Mouse (Mus musculus): Measurements from ENCODE around the gene Nr2f2. TPM values are rescaled to one million over a fixed set of nuclear protein-coding genes. Genes with fewer than 3 reads are reported as not detected.

Gene Nr2f2
- total and polyA plus RNA-seq, 3 experiments = 109 to 472 (median 132) TPM

- peak; percentile 84 for DNase-seq
Measured at GRCm38 (mm10) chr7:70365401-70365811, 1.1 kb downstream of the Nr2f2 start.

GRCm38 (mm10) chr7:70364798-70365197 is 1.7 kb downstream of the Nr2f2 start:
- DNase-seq = peak; percentile 65

DNA sequence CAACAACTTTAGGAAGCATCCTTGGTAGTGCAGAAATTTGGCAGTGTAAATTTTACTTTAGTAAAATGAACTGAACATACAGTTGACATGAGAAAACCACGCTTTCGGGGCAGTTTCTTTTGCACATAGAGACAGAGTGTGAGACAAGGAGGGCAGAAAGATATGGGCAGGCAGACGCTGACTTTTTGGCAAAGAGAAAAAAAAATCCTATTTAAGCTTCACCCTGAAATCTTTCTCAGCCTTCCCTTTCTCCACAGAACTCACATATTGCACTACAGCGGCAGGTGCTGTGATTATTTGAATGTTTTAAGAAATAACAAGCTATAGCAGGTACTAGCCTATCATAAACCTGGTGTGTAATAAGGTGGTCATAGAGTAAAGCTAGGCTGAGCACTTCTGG is 3.2 kb downstream of the Nr2f2 start:
- no peak for DNase-seq

DNA sequence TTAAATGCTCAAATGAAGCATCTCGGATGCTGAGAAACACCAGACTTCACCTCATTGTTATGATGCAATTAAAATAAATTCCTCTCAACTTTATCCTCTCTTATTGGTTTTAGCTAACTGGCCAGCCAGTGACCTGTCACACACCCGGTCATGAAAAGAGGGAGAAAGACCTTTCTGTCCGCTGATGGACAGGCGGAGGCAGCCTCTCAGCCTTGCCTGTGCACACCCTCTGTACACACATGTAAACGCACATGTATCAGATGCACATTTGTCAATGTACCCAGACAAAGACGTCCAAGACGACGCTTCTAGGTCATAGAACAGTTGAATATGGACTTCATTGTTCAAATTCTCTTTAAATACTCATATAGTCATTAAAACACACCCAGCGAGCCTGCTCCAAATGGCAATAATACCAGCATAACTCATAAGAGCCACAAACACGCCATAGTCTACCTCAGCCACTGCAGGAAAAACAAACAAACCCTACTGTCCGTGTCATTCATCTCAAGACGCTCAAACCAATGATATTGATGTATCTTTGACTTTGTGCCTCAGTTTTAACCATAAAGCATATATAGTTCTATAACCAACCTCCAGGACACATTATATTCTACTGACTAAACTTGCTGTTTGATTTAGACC is 3.9 kb downstream of the Nr2f2 start:
- peak; percentile 30 for DNase-seq

- DNase-seq = peak; percentile 97
Measured at GRCm38 (mm10) chr7:70361383-70362364, 4.9 kb downstream of the Nr2f2 start.

DNA sequence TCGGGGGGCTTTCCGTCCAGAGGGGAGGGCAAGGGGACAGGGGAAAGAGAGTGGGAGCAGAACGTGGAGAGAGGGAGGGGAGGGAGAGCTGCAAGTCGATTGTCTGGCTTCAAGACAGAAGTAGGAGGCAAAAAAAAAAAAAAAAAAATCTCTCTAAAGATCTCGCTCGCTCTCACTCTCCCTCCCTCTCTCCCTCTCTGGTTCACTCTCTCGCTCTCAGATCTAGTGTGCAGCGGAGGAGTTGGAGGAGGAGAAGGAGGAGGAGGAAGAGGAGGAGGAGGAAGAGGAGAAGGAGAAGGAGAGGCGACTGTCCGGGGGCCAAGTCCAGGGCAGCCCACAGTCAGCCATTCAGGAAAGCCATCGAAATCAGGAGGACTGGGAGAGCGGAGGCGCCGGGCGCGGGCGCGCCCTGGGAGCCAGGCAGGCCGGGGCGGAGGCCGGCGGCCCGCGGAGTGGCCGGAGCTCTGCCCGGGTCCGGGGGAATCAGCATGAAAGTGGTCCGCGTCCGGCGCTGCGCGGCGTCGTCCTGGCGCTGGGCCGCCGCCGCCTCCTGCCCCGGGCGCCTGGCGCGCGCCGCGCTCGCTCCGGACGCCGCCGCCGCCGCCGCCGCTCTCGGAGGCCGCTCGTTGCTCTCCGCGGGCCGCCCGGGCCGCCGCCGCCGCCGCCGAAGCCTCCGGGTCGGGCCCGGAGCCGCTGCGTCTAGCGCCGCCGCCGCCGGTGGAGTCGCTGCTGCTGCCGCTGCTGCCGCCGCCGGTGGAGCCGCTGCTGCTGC is 5.7 kb downstream of the Nr2f2 start:
- peak; percentile 68 for DNase-seq

- DNase-seq = peak; percentile 71
Measured at GRCm38 (mm10) chr7:70359791-70360581, 6.5 kb downstream of the Nr2f2 start.

DNA sequence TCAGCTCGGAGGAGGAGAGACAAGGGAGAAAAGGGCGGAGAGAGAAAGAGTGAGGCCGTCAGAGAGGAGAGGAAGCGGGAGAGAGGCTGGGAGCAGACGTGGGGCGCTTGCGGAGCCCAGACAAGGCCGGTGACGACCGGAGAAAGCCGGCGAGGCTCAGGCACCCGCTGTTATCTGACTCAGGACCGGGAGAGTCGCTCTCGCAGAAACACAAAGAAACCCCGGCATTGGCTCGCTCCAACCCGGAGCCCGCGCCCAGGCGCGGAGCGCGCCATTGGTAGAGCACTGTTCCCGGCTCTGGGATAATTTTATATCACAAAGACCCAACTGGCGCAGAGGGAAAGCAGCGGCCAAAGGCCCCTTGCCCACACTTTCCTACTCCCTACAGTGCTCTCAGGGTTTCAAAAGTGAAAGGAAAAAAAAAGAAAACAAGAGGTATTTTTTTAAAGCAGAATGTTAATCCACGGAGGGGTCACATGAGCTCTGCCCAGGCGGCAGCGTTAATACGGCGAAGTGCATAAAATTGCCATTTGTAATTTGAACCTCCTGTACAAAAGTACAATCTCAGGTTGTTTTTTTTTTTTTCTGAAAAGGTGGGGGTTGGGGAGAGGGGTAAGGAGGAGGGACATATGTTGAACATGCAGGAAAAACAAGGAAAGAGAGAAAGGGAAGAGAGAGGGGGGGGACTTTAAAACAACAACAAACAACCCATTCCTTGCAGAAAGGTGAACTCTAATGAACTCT is 7.5 kb downstream of the Nr2f2 start:
- no peak for DNase-seq

GRCm38 (mm10) chr7:70358020-70358847 is 8.3 kb downstream of the Nr2f2 start:
- DNase-seq = peak; percentile 74

DNA sequence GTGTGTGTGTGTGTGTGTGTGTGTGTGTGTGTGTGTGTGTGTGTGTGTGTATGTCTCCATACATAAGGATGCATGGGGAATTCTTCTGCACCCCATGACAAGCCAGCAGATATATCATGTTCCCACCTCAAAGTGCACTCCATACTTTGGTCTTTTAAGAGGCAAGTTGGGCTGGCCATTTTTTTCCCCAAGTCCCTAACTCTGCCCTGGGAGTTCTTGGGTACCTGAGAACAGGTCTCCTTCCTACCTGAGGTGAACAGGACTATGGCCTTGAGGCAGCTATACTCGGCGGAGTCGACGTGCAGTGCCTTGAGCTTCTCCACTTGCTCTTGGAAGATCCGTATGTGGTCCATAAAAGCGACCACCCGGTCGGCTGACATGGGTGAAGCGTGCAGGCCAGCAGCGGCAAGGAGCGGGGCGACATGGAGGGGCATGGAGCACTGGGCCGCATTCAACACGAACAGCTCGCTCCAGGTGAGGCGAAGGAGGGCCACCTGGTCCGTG is 9.0 kb downstream of the Nr2f2 start:
- peak; percentile 60 for DNase-seq

GRCm38 (mm10) chr7:70356691-70357515 is 9.6 kb downstream of the Nr2f2 start:
- DNase-seq = peak; percentile 55

DNA sequence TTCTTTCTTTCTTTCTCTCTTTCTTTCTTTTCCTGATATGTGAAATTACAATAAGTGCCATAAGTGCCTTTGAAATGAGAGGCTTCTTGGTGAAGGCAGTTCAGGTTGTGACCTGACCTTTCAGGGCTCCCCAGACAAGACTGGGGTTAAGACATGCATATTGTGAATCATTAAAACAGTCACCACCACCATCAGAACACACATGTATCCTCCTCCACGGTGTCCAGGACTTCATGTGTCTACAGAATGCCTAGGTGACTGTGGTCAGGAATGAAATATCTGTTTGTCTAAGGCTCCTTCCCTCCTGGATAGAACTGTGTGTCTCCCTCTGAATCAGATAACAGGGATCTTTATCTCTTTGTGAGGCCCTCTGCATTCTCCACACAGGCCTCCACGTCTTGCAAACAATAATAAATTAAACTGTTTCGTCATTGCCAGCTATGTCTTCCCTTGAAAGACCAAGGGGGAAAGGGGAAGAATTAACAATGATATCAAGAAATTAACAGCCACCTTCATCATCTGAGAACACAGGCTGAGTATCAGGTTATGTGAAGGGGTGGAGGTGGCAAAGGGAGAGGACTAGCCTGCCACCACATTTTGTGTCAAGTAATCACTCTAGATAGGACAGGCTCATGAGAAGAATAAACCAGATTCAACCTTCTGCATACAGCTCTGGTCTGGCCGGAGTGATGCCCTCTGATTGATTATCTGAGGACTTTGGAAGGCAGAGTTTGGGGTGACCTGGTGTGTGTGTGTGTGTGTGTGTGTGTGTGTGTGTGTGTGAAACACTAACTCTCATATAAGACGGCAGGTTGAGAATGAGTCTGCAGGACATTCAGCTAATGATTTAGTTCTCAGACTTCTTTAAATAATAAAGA is 10.6 kb downstream of the Nr2f2 start:
- peak; percentile 63 for DNase-seq

GRCm38 (mm10) chr7:70355357-70355620 is 11.2 kb downstream of the Nr2f2 start:
- no peak for DNase-seq

- peak; percentile 56 for DNase-seq
Measured at GRCm38 (mm10) chr7:70354606-70355356, 11.8 kb downstream of the Nr2f2 start.

DNA sequence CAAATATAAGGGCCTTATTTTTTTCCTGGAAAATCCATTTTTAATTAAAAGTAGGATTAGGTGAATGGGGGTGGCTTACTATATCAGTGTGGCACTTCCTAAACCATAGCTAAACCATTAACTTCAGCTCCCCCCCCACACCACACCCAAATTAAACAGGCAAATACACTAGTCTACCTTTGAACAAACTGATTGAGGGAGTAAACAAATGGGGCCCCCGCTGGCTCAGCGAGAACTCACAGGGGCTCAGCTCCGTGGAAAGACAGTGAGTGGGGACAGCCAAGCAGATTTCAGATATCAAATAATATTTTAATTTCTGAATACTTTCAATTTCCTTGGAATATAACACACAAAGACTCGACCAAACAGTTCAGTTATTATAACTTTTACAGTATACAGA is 13.4 kb downstream of the Nr2f2 start:
- peak; percentile 43 for DNase-seq

DNA sequence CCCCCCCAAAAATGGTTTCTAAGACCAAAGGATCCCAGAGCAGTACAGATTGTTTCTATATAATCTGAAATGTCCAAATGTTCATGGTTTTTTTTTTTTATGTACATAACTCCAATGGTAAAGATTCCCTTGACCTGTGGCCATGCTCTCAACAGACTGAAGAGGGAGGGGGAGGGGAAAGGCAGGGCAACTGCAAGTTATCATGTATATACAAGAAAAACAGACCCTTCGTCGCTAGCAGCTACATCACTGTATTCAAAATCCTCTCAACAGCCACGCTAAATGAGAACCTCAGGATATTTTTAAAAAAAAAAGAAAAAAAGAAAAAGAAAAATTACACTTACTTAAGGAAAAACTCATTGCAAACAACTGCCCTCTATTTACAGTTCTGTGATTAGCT is 13.9 kb downstream of the Nr2f2 start:
- peak; percentile 30 for DNase-seq

GRCm38 (mm10) chr7:70351981-70352560 is 14.5 kb downstream of the Nr2f2 start:
- peak; percentile 33 for DNase-seq
